Mouse (Mus musculus) liver, embryonic 14.5 days (tissue): ENCODE data around the gene Ubash3b.

ENCODE experiments used
- CTCF ChIP-seq: IDR thresholded peaks from 2 replicates; pipeline ENCODE4 v1.5.1; 2016; ENCODE audit warnings: antibody characterized with exemption, low read depth, control low read depth
- EP300 ChIP-seq: IDR thresholded peaks from 2 replicates; pipeline ENCODE4 v1.6.1; 2016; ENCODE audit warnings: antibody characterized with exemption, low read depth

DNA sequence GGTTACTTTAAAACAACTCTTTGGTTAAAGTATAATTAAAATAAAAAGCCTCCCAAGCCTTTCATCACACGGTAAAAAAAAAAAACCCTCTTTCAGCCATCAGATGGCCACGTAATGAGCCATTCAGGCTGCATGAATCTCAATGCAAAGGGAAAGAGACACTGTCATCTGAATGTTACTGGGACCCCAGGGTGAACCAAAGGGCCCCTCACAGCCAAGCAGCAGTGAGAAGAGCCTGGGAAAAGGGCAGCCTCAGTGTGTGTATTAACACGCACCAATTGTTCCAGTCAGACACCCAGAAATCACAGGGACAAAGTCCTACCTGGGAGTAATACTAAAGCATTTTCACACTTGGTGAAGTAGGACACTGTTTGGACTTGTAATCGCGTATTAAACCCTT lies 149.0 kb downstream of the Ubash3b start:
- TF ChIP-seq CTCF (no peak), EP300 (no peak)
